Mouse (Mus musculus) erythroblast, adult 5-6 weeks (primary cell): Measurements from ENCODE around the gene Gnptab. TPM values are rescaled to one million over a fixed set of nuclear protein-coding genes. Genes with fewer than 3 reads are reported as not detected.
"Not testable (repeated sequence)": the region's sequence is repeated elsewhere in the genome, so short reads cannot be mapped to it uniquely, and the experiment has no call there.

Experiments
- ATAC-seq: replicated peaks from 2 replicates; pipeline ENCODE4 v1.8.0; 2016; ENCODE audit warnings: moderate number of reproducible peaks, mild to moderate bottlenecking, moderate TSS enrichment, inconsistent platforms; ENCODE audit not compliant: poor library complexity, low FRiP score, severe bottlenecking
- total RNA-seq, 2 experiments: library from RNA; stranded (forward) in 1 of 2; stranded (reverse) in 1 of 2; fragments of 150-400 nt in 1 of 2; fragments of 200-764, 138-1000 nt in 1 of 2; gene quantifications; 2 replicates each; pipeline versions ENCODE4 v1.2.3 to v1.2.4; 2015 to 2017; ENCODE audit warnings: low replicate concordance in 2 of 2

The Gnptab gene
- total RNA-seq, 2 experiments from 2014 or later: 11.0 to 20.2 TPM

- no peak for ATAC-seq
These were observed 29.1 kb downstream of the Gnptab start for GRCm38 (mm10) chr10:88407875-88408631.

GRCm38 (mm10) chr10:88409751-88410150 is 30.8 kb downstream of the Gnptab start:
- no peak for ATAC-seq

DNA sequence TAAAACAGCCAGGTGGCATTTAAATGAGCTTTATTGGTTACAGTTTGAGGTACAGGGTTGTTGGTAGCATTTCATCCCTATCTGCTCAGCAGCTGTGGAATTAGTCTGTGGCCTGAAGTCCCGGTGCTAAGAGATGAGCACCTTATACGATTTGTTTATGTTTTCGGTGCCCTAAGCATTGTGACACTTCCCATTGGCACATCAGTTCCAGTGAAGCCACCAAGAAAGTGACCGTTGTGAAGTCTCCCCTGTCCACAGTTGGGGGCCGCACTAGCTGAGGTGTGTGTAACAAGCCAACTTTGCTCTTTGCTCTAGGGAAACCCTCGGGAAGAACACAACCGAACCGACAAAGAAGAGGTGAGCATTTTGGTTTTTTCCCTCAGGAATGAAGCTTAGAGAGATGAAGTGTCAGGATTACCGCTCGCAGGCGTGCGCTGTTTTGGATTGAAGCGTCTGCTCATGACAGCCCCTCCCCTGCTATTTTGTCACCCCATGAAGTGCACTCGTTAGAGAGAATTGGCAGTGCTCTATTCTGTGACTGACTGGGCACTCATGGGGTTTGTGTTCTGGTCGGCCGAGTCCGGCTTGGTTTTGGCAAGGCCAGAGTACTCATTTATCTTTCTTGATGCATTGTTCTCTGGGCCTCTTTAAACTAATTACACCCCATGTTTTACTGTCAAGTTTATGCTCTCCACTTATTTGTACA is 33.5 kb downstream of the Gnptab start:
- no peak for ATAC-seq

- no peak for ATAC-seq
These were observed 38.8 kb downstream of the Gnptab start for GRCm38 (mm10) chr10:88417686-88418085.

GRCm38 (mm10) chr10:88420141-88420541 is 41.2 kb downstream of the Gnptab start:
- ATAC-seq: no peak

DNA sequence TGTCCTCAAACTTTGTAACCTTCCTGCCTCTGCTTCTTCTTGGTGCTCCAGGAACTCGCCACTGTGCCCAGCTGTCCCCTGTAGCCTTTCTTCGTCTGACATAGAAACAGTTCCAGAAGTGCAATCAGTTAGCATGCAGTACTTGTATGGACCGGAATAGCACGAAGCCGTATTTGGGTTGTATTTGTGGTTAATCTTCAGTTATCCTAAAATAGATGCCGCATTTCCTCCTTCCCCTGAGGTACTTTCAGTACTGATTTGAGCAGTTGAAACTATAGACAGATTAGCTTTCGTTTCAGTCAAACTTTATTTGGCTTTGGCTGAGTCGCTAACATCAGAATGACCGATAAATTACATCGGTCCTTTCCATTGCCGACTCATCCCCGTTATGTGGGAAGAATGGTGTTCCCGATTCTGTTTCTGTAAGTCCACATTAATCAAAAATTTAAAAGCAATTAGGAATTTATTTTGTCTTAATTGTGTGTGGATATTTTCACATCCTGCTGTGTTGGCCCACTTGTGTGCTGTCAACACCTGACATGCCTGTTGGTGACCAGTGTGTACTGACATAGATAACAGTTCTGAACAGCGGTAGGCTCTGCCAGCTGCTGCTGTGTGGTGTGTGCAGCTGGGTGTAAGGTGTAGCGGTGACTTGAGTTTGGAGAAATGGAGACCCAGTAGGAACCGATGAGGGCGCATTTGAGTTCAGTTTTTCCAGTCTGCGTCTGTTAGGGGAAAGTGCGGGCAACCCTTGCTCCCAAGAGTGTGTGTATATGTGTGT is 41.9 kb downstream of the Gnptab start:
- ATAC-seq: no peak

- peak; percentile 80 for ATAC-seq
These were observed 47.4 kb downstream of the Gnptab start for GRCm38 (mm10) chr10:88426158-88426816.

- no peak for ATAC-seq
These were observed 48.0 kb downstream of the Gnptab start for GRCm38 (mm10) chr10:88426896-88427295.

DNA sequence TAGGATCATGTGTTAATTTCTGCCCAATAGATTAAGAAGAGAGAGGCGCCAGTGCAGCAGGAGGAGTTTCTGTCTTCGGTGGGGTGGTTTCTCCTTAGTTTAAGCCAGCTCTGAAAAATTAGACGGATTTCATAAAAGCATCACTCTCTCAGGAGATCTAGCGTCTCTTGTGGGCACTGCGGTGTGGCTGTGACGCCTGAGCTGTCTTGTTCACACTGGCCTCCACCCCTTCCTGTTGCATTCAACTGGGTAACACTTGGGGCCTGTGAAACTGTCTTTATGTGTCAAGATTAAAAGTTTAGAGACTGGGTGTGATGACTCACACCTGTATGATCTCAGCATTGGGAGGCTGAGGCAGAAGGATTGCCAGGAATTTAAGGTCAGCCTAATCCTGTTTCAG is 49.1 kb downstream of the Gnptab start:
- no peak for ATAC-seq

DNA sequence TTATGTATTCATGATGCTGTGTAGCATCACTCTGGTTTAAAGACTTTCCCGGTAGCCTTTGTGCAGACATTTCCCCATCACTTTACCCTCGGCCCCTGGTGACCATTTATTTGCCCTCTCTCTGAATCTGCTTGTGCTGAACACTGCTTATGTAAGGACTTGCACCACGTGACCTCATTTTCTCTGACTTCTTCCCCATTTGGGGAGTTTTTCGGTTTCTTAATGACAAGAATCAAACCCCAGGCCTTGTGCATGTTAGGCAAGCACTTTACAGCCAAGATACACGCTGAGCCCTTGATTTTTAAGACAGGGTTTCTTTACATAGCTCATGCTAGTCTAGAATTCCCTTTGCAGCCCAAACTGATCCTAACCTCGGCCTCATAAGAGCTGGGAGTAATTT is 62.3 kb downstream of the Gnptab start:
- no peak for ATAC-seq

DNA sequence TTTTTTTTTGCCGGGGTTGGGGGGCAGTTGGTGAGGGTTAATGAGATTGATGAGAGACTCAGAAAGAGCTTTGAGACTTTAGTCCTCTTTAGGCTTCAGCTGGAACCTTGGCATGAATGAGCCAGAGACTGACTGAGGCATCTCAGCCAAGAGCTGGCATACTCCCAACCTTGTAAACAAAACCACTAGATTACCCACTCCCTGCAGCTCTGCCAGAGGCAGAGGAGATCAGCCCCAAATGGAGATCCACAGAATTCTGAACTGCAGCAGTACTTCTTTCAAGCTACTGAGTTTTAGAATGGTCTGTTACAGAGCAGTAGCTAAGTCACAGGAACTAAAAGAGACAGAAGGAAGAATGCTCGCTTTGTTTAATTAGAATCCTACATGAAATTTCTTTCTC is 72.3 kb downstream of the Gnptab start:
- ATAC-seq: no peak

DNA sequence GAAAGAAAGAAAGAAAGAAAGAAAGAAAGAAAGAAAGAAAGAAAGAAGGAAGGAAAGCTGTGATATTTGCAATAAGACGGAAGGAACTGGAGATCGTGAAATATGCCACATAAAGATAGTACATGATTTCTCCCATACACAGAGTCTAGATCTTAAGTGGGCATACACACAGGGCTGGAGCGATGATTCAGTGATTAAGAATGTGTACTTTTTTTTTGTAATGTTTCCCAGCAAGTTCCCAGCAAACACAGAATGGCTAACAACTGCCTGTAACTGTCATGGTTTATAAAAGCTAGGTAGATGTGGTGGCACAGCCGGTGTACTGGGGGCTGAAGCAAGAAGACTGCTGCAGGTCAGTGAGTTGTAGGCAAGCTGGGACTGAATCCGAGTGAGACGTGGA is 73.1 kb downstream of the Gnptab start:
- no peak for ATAC-seq

- no peak for ATAC-seq
These were observed 78.9 kb downstream of the Gnptab start for GRCm38 (mm10) chr10:88457816-88458215.

GRCm38 (mm10) chr10:88459502-88459992 is 80.6 kb downstream of the Gnptab start, which contains the start of gene Sycp3:
Gene Sycp3 (plus strand): TSS chr10:88459569.
- ATAC-seq: no peak

- no peak for ATAC-seq
These were observed 81.3 kb downstream of the Gnptab start for GRCm38 (mm10) chr10:88460122-88460820.

- ATAC-seq: not testable (repeated sequence)
These were observed 103.9 kb downstream of the Gnptab start for GRCm38 (mm10) chr10:88482866-88483265.

- no peak for ATAC-seq
These were observed 109.7 kb downstream of the Gnptab start for GRCm38 (mm10) chr10:88488629-88489028.

- ATAC-seq: no peak
These were observed 112.7 kb downstream of the Gnptab start for GRCm38 (mm10) chr10:88491632-88492031.

DNA sequence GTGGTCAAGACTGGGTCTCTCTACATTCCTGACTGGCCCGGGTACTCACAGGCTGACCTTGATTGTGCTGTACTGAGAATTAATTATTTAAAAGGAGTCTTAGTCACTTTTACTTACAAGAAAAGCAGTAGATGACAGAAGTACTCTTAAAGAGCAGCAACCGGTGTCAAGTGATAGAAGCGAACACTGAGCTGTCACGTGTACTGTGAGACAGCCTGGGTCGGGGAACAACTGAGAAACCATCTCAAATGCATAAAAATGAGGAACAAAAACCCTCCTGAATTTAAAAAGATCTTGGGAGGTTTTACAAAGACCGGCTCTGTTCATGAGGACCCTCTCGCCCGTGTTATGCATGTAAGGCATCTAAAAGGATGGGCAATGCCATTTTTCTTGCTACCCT is 113.7 kb downstream of the Gnptab start:
- no peak for ATAC-seq
